12 mouse cellular contexts compared by ENCODE assay signal in the genomic region with DNA sequence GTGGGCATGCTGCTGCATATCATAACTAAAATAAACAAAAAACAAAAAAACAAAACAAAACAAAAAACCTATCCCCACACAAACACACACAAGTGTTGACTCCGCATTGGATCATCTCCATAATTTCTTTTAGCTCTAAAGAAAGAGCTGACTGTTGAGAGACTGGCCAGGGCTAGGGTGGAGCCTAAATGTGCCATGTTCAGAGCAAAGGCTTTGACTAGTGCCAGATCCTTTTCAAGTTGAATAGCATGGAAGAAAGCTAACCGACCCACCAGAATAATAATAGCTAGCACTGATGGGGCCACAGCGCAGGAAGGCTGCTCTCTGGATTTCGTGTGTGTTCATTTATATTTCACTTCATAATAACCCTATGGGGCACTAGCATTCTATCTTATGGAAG. TPM values are rescaled to one million over a fixed set of nuclear protein-coding genes. Genes with fewer than 3 reads are reported as not detected.
DNase-seq lines count a peak whose midpoint lies in the region; ATAC-seq and TF ChIP-seq lines count a peak whose summit lies in the region.
"Had no signal": no experiment of that assay in that cellular context is flagged by ENCODE, and none has a peak within 500 bp of the region (broad histone marks: within the 10 kb centered on the region; RNA-seq: fewer than 3 reads in every experiment).

No protein-coding gene starts in this region.

- H3K36me3 ChIP-seq in stomach, embryonic 15.5 days, result no peaks in the 10 kb centered on the region
- H3K36me3 ChIP-seq in stomach, postnatal 0 days (ENCODE audit: control insufficient read depth, insufficient read depth, low read length), result no peaks in the 10 kb centered on the region
- no peaks in the 10 kb centered on the region for H3K36me3 ChIP-seq in limb, embryonic 10.5 days
- H3K36me3 ChIP-seq: limb, embryonic 13.5 days had no signal

- no peaks in the 10 kb centered on the region for H3K27me3 ChIP-seq in stomach, embryonic 15.5 days (replicated peaks)
- H3K27me3 ChIP-seq in stomach, postnatal 0 days (ENCODE audit: control insufficient read depth, insufficient read depth, low read length), result no peaks in the 10 kb centered on the region
- no peaks in the 10 kb centered on the region for H3K27me3 ChIP-seq in limb, embryonic 10.5 days (ENCODE audit: low read depth, poor library complexity, severe bottlenecking)
- H3K27me3 ChIP-seq: limb, embryonic 13.5 days had no signal

- H3K4me2 ChIP-seq in stomach, embryonic 15.5 days, result no peak overlapping the region
- H3K4me2 ChIP-seq in stomach, postnatal 0 days (replicated peaks; ENCODE audit: low read depth), result no peak overlapping the region
- H3K4me2 ChIP-seq: limb, embryonic 13.5 days had no signal

- DNase-seq in gastrocnemius, adult 2 months, result no peak
- no peak for DNase-seq in gastrocnemius, postnatal 4 days (ENCODE audit: low spot score in 2 of 2)
- no peak for DNase-seq in stomach, postnatal 0 days (ENCODE audit: low spot score)
- DNase-seq in limb, embryonic 10.5 days (ENCODE audit: low spot score), result no peak
- DNase-seq in spleen, postnatal 10 days (ENCODE audit: low spot score in 2 of 2), result no peak
- no peak for DNase-seq in T-cell, adult 2 months (ENCODE audit: low spot score)
- DNase-seq: heart, postnatal 14 days; kidney, postnatal 36 days; right cerebral cortex, adult 18-20 months had no signal

- WGBS in stomach, embryonic 15.5 days, result 69% methylated on average over 4 of the region's 4 CpGs
- 67% methylated on average over 4 of the region's 4 CpGs for WGBS in stomach, postnatal 0 days
- 87% methylated on average over 4 of the region's 4 CpGs for WGBS in limb, embryonic 10.5 days

- H3K27ac ChIP-seq in gastrocnemius, adult 2 months, result peak overlapping the region; percentile 75
- H3K27ac ChIP-seq in stomach, embryonic 15.5 days, result 0 out of 2 replicates have a peak overlapping the region, but pooled peaks have one; percentile 3
- no peak overlapping the region for H3K27ac ChIP-seq in stomach, postnatal 0 days (replicated peaks)
- H3K27ac ChIP-seq in limb, embryonic 10.5 days, result peak overlapping the region; percentile 96

- H3K9ac ChIP-seq in stomach, embryonic 15.5 days, result no peak overlapping the region
- H3K9ac ChIP-seq in stomach, postnatal 0 days (ENCODE audit: low read length), result no peak overlapping the region
- H3K9ac ChIP-seq: limb, embryonic 13.5 days had no signal

- H3K4me1 ChIP-seq in stomach, embryonic 15.5 days, result peaks cover 28% of the 10 kb centered on the region
- no peaks in the 10 kb centered on the region; the same call in 1 of the 2 replicates for H3K4me1 ChIP-seq in stomach, postnatal 0 days (replicated peaks; ENCODE audit: control insufficient read depth, insufficient read depth)
- H3K4me1 ChIP-seq in limb, embryonic 10.5 days, result peaks cover 71% of the 10 kb centered on the region

- no peak for TF ChIP-seq EP300 in stomach, postnatal 0 days (optimal IDR thresholded peaks at IDR 0.05)

- no peak for ATAC-seq in stomach, embryonic 15.5 days (ENCODE audit: insufficient read depth, low FRiP score, low read depth)
- ATAC-seq in stomach, postnatal 0 days (ENCODE audit: low FRiP score, low TSS enrichment), result no peak
- ATAC-seq in megakaryocyte, adult 5-6 weeks (ENCODE audit: poor library complexity, severe bottlenecking), result no peak

- no peak for TF ChIP-seq CTCF in gastrocnemius, adult 2 months (IDR thresholded peaks at IDR 0.05)
- no peak for TF ChIP-seq CTCF in stomach, postnatal 0 days (IDR thresholded peaks at IDR 0.05; ENCODE audit: low read depth)

- intact Hi-C loops in gastrocnemius, adult 2 months (cut with DNase I), result no loop called here

- H3K9me3 ChIP-seq in stomach, embryonic 15.5 days, result no peaks in the 10 kb centered on the region
- no peaks in the 10 kb centered on the region for H3K9me3 ChIP-seq in stomach, postnatal 0 days (ENCODE audit: control insufficient read depth, low read length)
- H3K9me3 ChIP-seq in limb, embryonic 10.5 days (replicated peaks), result no peaks in the 10 kb centered on the region
- H3K9me3 ChIP-seq: limb, embryonic 13.5 days had no signal

- no peak overlapping the region for H3K4me3 ChIP-seq in gastrocnemius, adult 2 months
- H3K4me3 ChIP-seq in stomach, embryonic 15.5 days (replicated peaks), result no peak overlapping the region
- H3K4me3 ChIP-seq in stomach, postnatal 0 days (ENCODE audit: low read depth, low read length), result no peak overlapping the region
- no peak overlapping the region for H3K4me3 ChIP-seq in limb, embryonic 10.5 days
- H3K4me3 ChIP-seq: limb, embryonic 13.5 days had no signal

RNA-seq across cellular contexts. Expression of a gene that starts 48.5 kb away (rescaled TPM):
- 10 to 100 TPM; 25.7 to 46.6 TPM for total RNA-seq in gastrocnemius, adult 2 months (2021)
- 100 to 1,000 TPM; 132 to 157 TPM for total RNA-seq in gastrocnemius, postnatal 4 days (2021)
- polyA plus RNA-seq in stomach, embryonic 15.5 days (2015; fragmentation: Nextera tagmentation; extraction: Ambion mirVana), result 142 and 146 TPM in 2 replicates
- polyA plus RNA-seq in stomach, postnatal 0 days (2015; fragmentation: Nextera tagmentation; extraction: Ambion mirVana), result 90.8 and 98.5 TPM in 2 replicates
- polyA plus RNA-seq in limb, embryonic 10.5 days (2016; fragmentation: Nextera tagmentation; extraction: Ambion mirVana), result 88.4 and 96.4 TPM in 2 replicates
- 15.6 and 21.0 TPM in 2 replicates for total RNA-seq in megakaryocyte, adult 5-6 weeks (2015)
- total RNA-seq in megakaryocyte, adult 5-6 weeks (2017), result 3.8 and 5.4 TPM in 2 replicates
